Mouse (Mus musculus): ENCODE data around the gene Neurl3. TPM values are rescaled to one million over a fixed set of nuclear protein-coding genes. Genes with fewer than 3 reads are reported as not detected.

Neurl3 gene
- 144 TPM for polyA plus RNA-seq (2017; shearing (Covaris generic))

DNA sequence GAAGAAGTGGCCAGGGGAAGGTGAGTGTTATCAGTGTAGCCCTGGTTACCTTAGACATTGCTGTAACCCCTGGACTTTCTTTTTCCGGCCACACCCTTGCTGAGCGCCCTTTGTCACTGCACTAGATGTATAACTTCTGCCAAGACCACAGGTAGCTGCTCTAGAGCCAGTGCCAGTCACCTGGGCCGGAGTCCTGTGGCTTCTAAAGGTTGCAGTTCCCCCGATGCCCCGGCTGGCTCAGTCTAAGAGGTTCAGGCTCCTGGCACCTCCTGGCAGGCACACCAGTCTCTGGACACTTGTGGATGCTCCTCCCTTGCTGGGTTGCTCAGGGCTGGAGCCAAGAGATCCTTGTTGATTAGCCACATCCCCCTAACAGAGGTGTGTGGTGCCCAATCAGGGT is at the start of gene Neurl3:
Neurl3 (minus strand) TSS at position 225 of the 400 bp plus-strand sequence.

DNA sequence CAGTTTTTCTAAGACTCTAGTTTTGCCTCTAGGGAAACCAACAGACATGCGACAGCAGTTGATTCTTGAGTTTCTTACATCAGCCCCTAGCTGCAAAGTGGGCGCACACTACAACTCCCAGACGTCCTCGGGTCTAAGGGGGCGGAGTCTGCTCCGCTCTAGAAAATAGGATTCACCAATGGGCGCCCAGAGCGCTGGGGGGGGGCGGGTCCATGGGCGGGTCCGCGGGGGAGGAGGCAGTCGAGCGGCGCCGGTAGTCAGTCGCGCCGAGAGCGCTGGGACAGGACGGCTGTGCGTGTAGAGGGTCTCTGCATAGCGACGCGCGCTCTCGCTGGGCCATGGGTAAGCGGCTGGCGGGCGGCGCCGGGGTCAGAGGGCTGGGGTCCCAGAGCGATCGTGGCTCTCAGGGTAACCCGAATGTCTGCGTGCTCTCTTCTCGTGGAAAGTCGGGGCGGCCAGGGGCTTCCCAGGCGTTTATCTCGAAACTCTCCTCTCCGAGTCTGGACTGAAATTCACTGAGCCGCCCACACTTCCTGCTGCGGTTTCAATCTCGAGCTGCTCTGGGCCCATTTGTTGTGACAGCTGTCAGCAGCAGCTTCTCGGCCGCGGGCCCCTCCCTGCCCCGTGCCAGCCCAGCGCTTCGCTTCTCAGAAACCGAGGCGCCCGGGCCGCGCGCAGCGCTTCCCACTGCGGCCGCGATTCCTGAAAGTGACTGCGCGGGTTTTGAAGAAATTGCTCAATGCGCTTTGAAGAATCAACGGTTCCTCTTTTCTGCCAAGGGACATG is 33.2 kb upstream of the Neurl3 start, which contains the start of gene Arid5a:
Arid5a (plus strand) TSS at position 239 of the 786 bp plus-strand sequence.

DNA sequence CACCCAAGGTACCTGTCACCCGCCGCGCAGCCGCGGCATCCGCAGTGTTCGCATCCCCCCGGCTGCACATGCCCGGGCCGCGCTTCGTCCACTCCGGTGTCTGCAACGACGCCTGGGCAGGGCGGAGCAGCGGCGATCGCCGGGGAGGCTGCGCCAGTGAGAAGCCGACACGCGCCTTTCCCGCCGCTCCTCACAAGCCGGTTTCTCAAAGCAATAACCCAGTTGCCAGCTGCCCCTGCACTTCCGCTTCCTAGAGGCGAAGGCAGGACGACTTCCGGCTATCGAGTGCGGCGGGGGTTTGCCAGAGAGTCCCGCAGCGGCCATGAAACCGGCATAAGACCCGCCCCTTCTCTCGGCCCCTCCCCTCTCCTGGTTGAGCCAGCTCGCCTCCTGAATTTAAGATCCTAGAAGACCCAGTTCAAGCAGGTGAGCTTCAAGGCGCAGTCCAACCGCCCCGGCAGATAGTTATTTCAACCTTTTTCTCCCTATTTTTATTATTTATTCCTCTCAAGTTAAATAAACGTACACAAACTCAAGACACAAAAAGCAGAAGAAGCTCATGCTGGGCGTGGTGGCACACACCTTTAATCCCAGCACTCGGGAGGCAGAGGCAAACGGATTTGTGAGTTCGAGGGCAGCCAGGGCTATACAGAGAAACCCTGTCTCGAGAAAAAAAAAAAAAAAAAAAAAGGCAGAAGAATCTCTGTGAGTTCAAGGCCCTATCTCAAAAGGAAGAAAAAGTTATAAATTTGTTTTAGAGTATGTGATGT is 30.2 kb downstream of the Neurl3 start, which contains the start of gene Uggt1:
Uggt1 (minus strand) TSS at position 663 of the 770 bp plus-strand sequence.

Other genes starting within 250 kb of the Neurl3 start
- 1.3 TPM for gene Hs6st1, start 206.3 kb downstream of the Neurl3 start, polyA plus RNA-seq (2017; shearing (Covaris generic))
- 70.9 TPM for gene Uggt1, start 30.0 kb downstream of the Neurl3 start, polyA plus RNA-seq (2017; shearing (Covaris generic))
- 158 TPM for gene Arid5a, start 33.1 kb upstream of the Neurl3 start, polyA plus RNA-seq (2017; shearing (Covaris generic))
- gene Kansl3, start 94.5 kb upstream of the Neurl3 start, polyA plus RNA-seq (2017; shearing (Covaris generic)): 71.1 TPM
- 1.5 TPM for gene Fer1l5, start 97.6 kb upstream of the Neurl3 start, polyA plus RNA-seq (2017; shearing (Covaris generic))
- 36.5 TPM for gene Lman2l, start 170.6 kb upstream of the Neurl3 start, polyA plus RNA-seq (2017; shearing (Covaris generic))
- gene Cnnm4, start 196.9 kb upstream of the Neurl3 start, polyA plus RNA-seq (2017; shearing (Covaris generic)): 2.2 TPM
- 3.3 TPM for gene Cnnm3, start 237.2 kb upstream of the Neurl3 start, polyA plus RNA-seq (2017; shearing (Covaris generic))